Mouse (Mus musculus): ENCODE measurements at regions not wholly inside any gene's neighbourhood (a gene's known extent, or its start where the extent isn't known, plus 50 kb on each side); places are given as distances from the start of the nearest gene placed in this dataset.

GRCm38 (mm10) chr11:28730140-28730539, 122.9 kb upstream of the Efemp1 start:
- no peak overlapping the region for H3K9ac ChIP-seq (ENCODE audit: low read depth, low read length)
- H3K9me3 ChIP-seq (replicated peaks; ENCODE audit: low read length), result no peaks in the 10 kb centered on the region
- no peaks in the 10 kb centered on the region for H3K27me3 ChIP-seq (ENCODE audit: insufficient read depth, low read length)
- H3K4me3 ChIP-seq (replicated peaks; ENCODE audit: low read depth, low read length), result no peak overlapping the region
- ATAC-seq (replicated peaks; ENCODE audit: low FRiP score, low read depth) (no peak), DNase-seq (ENCODE audit: low spot score) (no peak)
- 58% methylated on average over 2 of the region's 2 CpGs for WGBS
- TF ChIP-seq CTCF (IDR thresholded peaks at IDR 0.05; ENCODE audit: low read depth), result no peak
- H3K27ac ChIP-seq, result no peak overlapping the region
- no peaks in the 10 kb centered on the region for H3K36me3 ChIP-seq (ENCODE audit: insufficient read depth, low read length)
- no peak overlapping the region for H3K4me2 ChIP-seq (ENCODE audit: low read length)
- no peaks in the 10 kb centered on the region for H3K4me1 ChIP-seq (replicated peaks; ENCODE audit: insufficient read depth, low read length)

DNA sequence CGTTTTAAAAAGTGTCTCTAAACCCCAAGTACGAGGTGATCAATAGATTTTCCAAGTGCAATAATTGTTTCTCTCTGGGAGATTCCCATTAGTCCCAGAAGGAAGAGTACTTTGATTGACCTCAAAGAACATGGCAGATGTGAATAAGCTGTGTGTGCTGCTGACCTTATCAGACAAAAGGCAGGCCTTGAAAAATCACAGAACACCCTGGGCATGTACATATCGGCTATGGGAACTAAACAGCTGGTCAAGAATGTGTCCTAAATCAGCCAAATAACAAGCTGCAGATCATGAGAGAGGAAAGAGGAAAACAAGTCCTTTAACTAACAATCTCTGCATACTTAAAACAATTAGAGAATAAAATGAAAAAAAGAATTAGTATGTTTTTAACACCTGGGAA, 125.4 kb upstream of the Ccdc85a start:
- Histone ChIP-seq H3K27ac (no peak overlapping the region), H3K4me3 (replicated peaks; ENCODE audit: low read depth, low read length) (no peak overlapping the region), H3K27me3 (ENCODE audit: insufficient read depth, low read length) (no peaks in the 10 kb centered on the region), H3K9ac (ENCODE audit: low read depth, low read length) (no peak overlapping the region), H3K4me2 (ENCODE audit: low read length) (no peak overlapping the region), H3K36me3 (ENCODE audit: insufficient read depth, low read length) (no peaks in the 10 kb centered on the region), H3K4me1 (replicated peaks; ENCODE audit: insufficient read depth, low read length) (no peaks in the 10 kb centered on the region), H3K9me3 (replicated peaks; ENCODE audit: low read length) (no peaks in the 10 kb centered on the region)
- WGBS, result 85% methylated on average over 3 of the region's 3 CpGs
- TF ChIP-seq CTCF (IDR thresholded peaks at IDR 0.05; ENCODE audit: low read depth), result no peak
- ATAC-seq (replicated peaks; ENCODE audit: low FRiP score, low read depth) (no peak), DNase-seq (ENCODE audit: low spot score) (no peak)

DNA sequence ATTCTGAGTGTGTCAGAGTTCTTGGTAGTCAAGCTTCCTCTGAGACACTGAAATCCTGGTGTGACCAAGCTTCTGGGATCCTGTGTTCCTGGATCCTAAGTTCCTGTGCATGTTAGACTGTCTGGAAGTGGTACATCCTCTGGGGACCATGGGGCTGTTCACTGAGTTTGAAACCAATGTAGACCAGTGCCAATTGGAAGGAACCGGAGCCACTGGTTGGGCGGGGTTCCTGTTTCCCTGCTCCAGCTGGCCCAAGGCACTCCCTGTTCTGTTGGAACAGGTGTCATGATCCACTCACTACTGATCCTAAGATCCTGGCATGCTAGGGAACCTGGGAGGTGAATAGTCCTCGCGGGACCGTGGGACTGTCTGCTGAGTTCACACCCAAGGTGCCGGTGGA, 124.3 kb upstream of the Ccdc85a start:
- ATAC-seq (replicated peaks; ENCODE audit: low FRiP score, low read depth), result no peak
- Histone ChIP-seq H3K9me3 (replicated peaks; ENCODE audit: low read length) (no peaks in the 10 kb centered on the region), H3K27me3 (ENCODE audit: insufficient read depth, low read length) (no peaks in the 10 kb centered on the region), H3K27ac (no peak overlapping the region), H3K4me1 (replicated peaks; ENCODE audit: insufficient read depth, low read length) (no peaks in the 10 kb centered on the region), H3K9ac (ENCODE audit: low read depth, low read length) (no peak overlapping the region), H3K36me3 (ENCODE audit: insufficient read depth, low read length) (no peaks in the 10 kb centered on the region), H3K4me2 (ENCODE audit: low read length) (no peak overlapping the region), H3K4me3 (replicated peaks; ENCODE audit: low read depth, low read length) (no peak overlapping the region)
- no peak for DNase-seq (ENCODE audit: low spot score)
- TF ChIP-seq CTCF (IDR thresholded peaks at IDR 0.05; ENCODE audit: low read depth), result no peak
- 97% methylated on average over 6 of the region's 6 CpGs for WGBS

GRCm38 (mm10) chr11:28702384-28702783, 118.3 kb upstream of the Ccdc85a start:
- H3K9me3 ChIP-seq (replicated peaks; ENCODE audit: low read length), result no peaks in the 10 kb centered on the region
- no peaks in the 10 kb centered on the region for H3K4me1 ChIP-seq (replicated peaks; ENCODE audit: insufficient read depth, low read length)
- ATAC-seq (replicated peaks; ENCODE audit: low FRiP score, low read depth) (no peak), DNase-seq (ENCODE audit: low spot score) (no peak)
- no peaks in the 10 kb centered on the region for H3K36me3 ChIP-seq (ENCODE audit: insufficient read depth, low read length)
- TF ChIP-seq CTCF (IDR thresholded peaks at IDR 0.05; ENCODE audit: low read depth), result no peak
- no peak overlapping the region for H3K9ac ChIP-seq (ENCODE audit: low read depth, low read length)
- whole genome bisulfite sequencing, result 91% methylated on average over 1 of the region's 1 CpGs
- H3K27ac ChIP-seq, result no peak overlapping the region
- no peak overlapping the region for H3K4me3 ChIP-seq (replicated peaks; ENCODE audit: low read depth, low read length)
- H3K27me3 ChIP-seq (ENCODE audit: insufficient read depth, low read length), result no peaks in the 10 kb centered on the region
- H3K4me2 ChIP-seq (ENCODE audit: low read length), result no peak overlapping the region

GRCm38 (mm10) chr11:28701379-28701778, 117.3 kb upstream of the Ccdc85a start:
- no peak for ATAC-seq (replicated peaks; ENCODE audit: low FRiP score, low read depth)
- TF ChIP-seq CTCF (IDR thresholded peaks at IDR 0.05; ENCODE audit: low read depth), result no peak
- H3K9ac ChIP-seq (ENCODE audit: low read depth, low read length), result no peak overlapping the region

DNA sequence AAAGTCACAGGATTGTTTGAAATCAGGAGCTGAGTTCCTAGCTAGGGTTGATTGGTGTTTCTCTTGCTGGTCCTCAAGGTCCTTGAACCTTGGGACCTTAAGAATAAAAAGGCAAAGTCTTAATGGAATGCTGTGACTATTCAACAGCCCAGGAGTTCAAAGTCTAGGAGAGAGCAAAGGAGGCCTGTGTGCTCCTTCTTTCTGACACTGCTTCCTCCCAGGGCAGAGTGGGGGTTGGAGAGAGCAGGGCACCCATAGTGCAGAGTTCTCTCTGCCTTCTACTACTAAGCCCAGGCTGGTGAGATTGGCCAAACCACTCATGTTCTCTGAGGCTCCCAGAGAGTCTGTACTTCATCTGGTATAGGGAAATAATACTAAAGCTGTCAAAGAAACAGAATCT, 115.6 kb upstream of the Ccdc85a start:
- Histone ChIP-seq H3K9ac (ENCODE audit: low read depth, low read length) (no peak overlapping the region), H3K9me3 (replicated peaks; ENCODE audit: low read length) (no peaks in the 10 kb centered on the region), H3K4me1 (replicated peaks; ENCODE audit: insufficient read depth, low read length) (no peaks in the 10 kb centered on the region), H3K4me2 (ENCODE audit: low read length) (no peak overlapping the region), H3K27ac (no peak overlapping the region), H3K27me3 (ENCODE audit: insufficient read depth, low read length) (no peaks in the 10 kb centered on the region), H3K4me3 (replicated peaks; ENCODE audit: low read depth, low read length) (no peak overlapping the region), H3K36me3 (ENCODE audit: insufficient read depth, low read length) (no peaks in the 10 kb centered on the region)
- no peak for TF ChIP-seq CTCF (IDR thresholded peaks at IDR 0.05; ENCODE audit: low read depth)
- no peak for DNase-seq (ENCODE audit: low spot score)
- ATAC-seq (replicated peaks; ENCODE audit: low FRiP score, low read depth), result no peak

More at GRCm38 (mm10) chr11:28701379-28701778, 117.3 kb upstream of the Ccdc85a start:
- Histone ChIP-seq H3K27ac (no peak overlapping the region), H3K36me3 (ENCODE audit: insufficient read depth, low read length) (no peaks in the 10 kb centered on the region), H3K4me3 (replicated peaks; ENCODE audit: low read depth, low read length) (no peak overlapping the region), H3K4me1 (replicated peaks; ENCODE audit: insufficient read depth, low read length) (no peaks in the 10 kb centered on the region), H3K9me3 (replicated peaks; ENCODE audit: low read length) (no peaks in the 10 kb centered on the region), H3K27me3 (ENCODE audit: insufficient read depth, low read length) (no peaks in the 10 kb centered on the region), H3K4me2 (ENCODE audit: low read length) (no peak overlapping the region)
- WGBS, result 84% methylated on average over 2 of the region's 2 CpGs
- no peak for DNase-seq (ENCODE audit: low spot score)
